Mouse (Mus musculus) hindbrain, embryonic 14.5 days (tissue): ENCODE measurements around the gene Shh. TPM values are rescaled to one million over a fixed set of nuclear protein-coding genes. Genes with fewer than 3 reads are reported as not detected.

ENCODE experiments used
- ATAC-seq: fragments of 200-750 bp; cut with Nextera tagmentation; 2 replicates; pipeline ENCODE4 v1.8.0; 2017; ENCODE audit warnings: moderate number of reproducible peaks, mild to moderate bottlenecking, moderate TSS enrichment, moderate library complexity; ENCODE audit not compliant: low FRiP score
- DNase-seq: peaks from one replicate; pipeline ENCODE4 v3.0.0-alpha.2; 2015; ENCODE audit warnings: low spot score
- H3K27ac ChIP-seq: fragments of 300-500 bp; sonication (generic); 2 replicates; pipeline ENCODE4 v1.5.1; 2014; ENCODE audit warnings: mild to moderate bottlenecking, moderate library complexity
- H3K27me3 ChIP-seq: fragments of 300-500 bp; sonication (generic); 2 replicates; pipeline ENCODE4 v1.6.1; 2014; ENCODE audit warnings: mild to moderate bottlenecking, low read length, mixed read lengths; ENCODE audit not compliant: control insufficient read depth, insufficient read depth
- H3K36me3 ChIP-seq: fragments of 300-500 bp; sonication (generic); replicated peaks from 2 replicates; pipeline ENCODE4 v1.6.1; 2014; ENCODE audit not compliant: control insufficient read depth, insufficient read depth
- H3K4me1 ChIP-seq: fragments of 300-500 bp; sonication (generic); replicated peaks from 2 replicates; pipeline ENCODE4 v1.6.1; 2014; ENCODE audit warnings: antibody characterized with exemption, low read length, mixed read lengths; ENCODE audit not compliant: control insufficient read depth, insufficient read depth
- H3K4me2 ChIP-seq: fragments of 300-500 bp; sonication (generic); replicated peaks from 2 replicates; pipeline ENCODE4 v1.6.1; 2014; ENCODE audit warnings: mild to moderate bottlenecking, moderate library complexity
- H3K4me3 ChIP-seq: fragments of 300-500 bp; sonication (generic); replicated peaks from 2 replicates; pipeline ENCODE4 v1.5.1; 2014; ENCODE audit warnings: mild to moderate bottlenecking, low read length
- H3K9ac ChIP-seq: fragments of 300-500 bp; sonication (generic); 2 replicates; pipeline ENCODE4 v1.6.1; 2014
- H3K9me3 ChIP-seq: fragments of 300-500 bp; sonication (generic); 2 replicates; pipeline ENCODE4 v1.6.1; 2016; ENCODE audit warnings: low read length; ENCODE audit not compliant: control insufficient read depth
- WGBS: fragments of 180-500 bp; shearing (Covaris S2); extraction: QIAGEN DNeasy Blood & Tissue Kit; methylation state at CpG from one replicate; pipeline ENCODE4 v1.1.7; 2014; 5-methylcytosine and 5-hydroxymethylcytosine counted together
- polyA plus RNA-seq: library from polyadenylated mRNA; unstranded; fragments of >200 nt; fragmentation: Nextera tagmentation; extraction: Ambion mirVana; gene quantifications from 2 replicates; pipeline ENCODE4 v1.2.1, GENCODE M21; 2014

The Shh gene
- polyA plus RNA-seq, result 1.3 and 1.4 TPM in 2 replicates

GRCm38 (mm10) chr5:28466760-28467306 is at the start of gene Shh:
Gene Shh, minus strand, starts transcription at chr5:28467256.
- under 1% methylated on average over 31 of the region's 31 CpGs for WGBS
- ATAC-seq (peak; percentile 65; the same call in 1 of the 2 replicates), DNase-seq (peak; percentile 68)
- peak within 1 kb of the TSS; percentile 95 for H3K4me2 ChIP-seq
- H3K4me1 ChIP-seq, result 0 out of 2 replicates have a peak, but pooled peaks cover 6% of the 10 kb centered on the region
- H3K9me3 ChIP-seq, result no peaks in the 10 kb centered on the region
- H3K27ac ChIP-seq, result peak within 1 kb of the TSS; percentile 68
- H3K27me3 ChIP-seq, result peaks cover 80% of the 10 kb centered on the region
- H3K36me3 ChIP-seq, result no peaks in the 10 kb centered on the region
- H3K9ac ChIP-seq, result peak within 1 kb of the TSS; percentile 52
- H3K4me3 ChIP-seq, result peak within 1 kb of the TSS; percentile 60

GRCm38 (mm10) chr5:28500792-28501439 is 33.9 kb upstream of the Shh start:
- ATAC-seq, result no peak
- no peak for DNase-seq
- no peak overlapping the region for H3K4me3 ChIP-seq
- H3K4me2 ChIP-seq, result no peak overlapping the region
- H3K36me3 ChIP-seq, result no peaks in the 10 kb centered on the region
- 57% methylated on average over 4 of the region's 4 CpGs for WGBS
- no peaks in the 10 kb centered on the region for H3K27me3 ChIP-seq
- no peak overlapping the region for H3K27ac ChIP-seq
- H3K9ac ChIP-seq, result no peak overlapping the region
- H3K4me1 ChIP-seq, result no peaks in the 10 kb centered on the region; the same call in 1 of the 2 replicates
- no peaks in the 10 kb centered on the region for H3K9me3 ChIP-seq

- H3K4me2 ChIP-seq, result no peak overlapping the region
- 98% methylated on average over 4 of the region's 4 CpGs for WGBS
Measured at GRCm38 (mm10) chr5:28498846-28499245, 31.8 kb upstream of the Shh start.

GRCm38 (mm10) chr5:28495712-28496650 is 28.9 kb upstream of the Shh start:
- Histone ChIP-seq H3K9me3 (no peaks in the 10 kb centered on the region), H3K36me3 (no peaks in the 10 kb centered on the region), H3K9ac (no peak overlapping the region), H3K27me3 (no peaks in the 10 kb centered on the region), H3K4me2 (no peak overlapping the region), H3K4me3 (no peak overlapping the region), H3K27ac (no peak overlapping the region), H3K4me1 (no peaks in the 10 kb centered on the region; the same call in 1 of the 2 replicates)
- no peak for ATAC-seq
- no peak for DNase-seq
- 96% methylated on average over 3 of the region's 3 CpGs for WGBS

More at GRCm38 (mm10) chr5:28498846-28499245, 31.8 kb upstream of the Shh start:
- Histone ChIP-seq H3K9ac (no peak overlapping the region), H3K4me1 (no peaks in the 10 kb centered on the region; the same call in 1 of the 2 replicates), H3K4me3 (no peak overlapping the region), H3K27ac (no peak overlapping the region), H3K9me3 (no peaks in the 10 kb centered on the region), H3K36me3 (no peaks in the 10 kb centered on the region), H3K27me3 (no peaks in the 10 kb centered on the region)
- ATAC-seq, result no peak
- no peak for DNase-seq

GRCm38 (mm10) chr5:28493550-28493949 is 26.5 kb upstream of the Shh start:
- no peak overlapping the region for H3K27ac ChIP-seq

GRCm38 (mm10) chr5:28482991-28483390 is 15.9 kb upstream of the Shh start:
- H3K4me2 ChIP-seq, result no peak overlapping the region
- H3K27ac ChIP-seq, result no peak overlapping the region
- no peaks in the 10 kb centered on the region for H3K4me1 ChIP-seq
- DNase-seq (no peak), ATAC-seq (no peak)
- H3K36me3 ChIP-seq, result no peaks in the 10 kb centered on the region
- no peak overlapping the region for H3K9ac ChIP-seq
- 87% methylated on average over 3 of the region's 3 CpGs for whole genome bisulfite sequencing
- H3K9me3 ChIP-seq, result no peaks in the 10 kb centered on the region
- no peaks in the 10 kb centered on the region for H3K27me3 ChIP-seq
- H3K4me3 ChIP-seq, result no peak overlapping the region

More at GRCm38 (mm10) chr5:28493550-28493949, 26.5 kb upstream of the Shh start:
- H3K9ac ChIP-seq, result no peak overlapping the region
- WGBS, result 72% methylated on average over 3 of the region's 3 CpGs
- ATAC-seq (no peak), DNase-seq (no peak)
- H3K4me2 ChIP-seq, result no peak overlapping the region
- H3K36me3 ChIP-seq, result no peaks in the 10 kb centered on the region
- no peak overlapping the region for H3K4me3 ChIP-seq
- no peaks in the 10 kb centered on the region for H3K4me1 ChIP-seq
- H3K9me3 ChIP-seq, result no peaks in the 10 kb centered on the region
- no peaks in the 10 kb centered on the region for H3K27me3 ChIP-seq

GRCm38 (mm10) chr5:28481730-28482129 is 14.7 kb upstream of the Shh start:
- H3K27me3 ChIP-seq, result no peaks in the 10 kb centered on the region
- no peak for ATAC-seq
- 71% methylated on average over 2 of the region's 2 CpGs for WGBS
- H3K9me3 ChIP-seq, result no peaks in the 10 kb centered on the region
- H3K4me2 ChIP-seq, result no peak overlapping the region
- no peak overlapping the region for H3K27ac ChIP-seq
- no peak for DNase-seq
- H3K9ac ChIP-seq, result no peak overlapping the region
- no peak overlapping the region for H3K4me3 ChIP-seq
- H3K36me3 ChIP-seq, result no peaks in the 10 kb centered on the region
- H3K4me1 ChIP-seq, result no peaks in the 10 kb centered on the region

GRCm38 (mm10) chr5:28476389-28477379 is 9.6 kb upstream of the Shh start:
- Histone ChIP-seq H3K4me2 (no peak overlapping the region), H3K27me3 (no peaks in the 10 kb centered on the region), H3K36me3 (no peaks in the 10 kb centered on the region), H3K27ac (no peak overlapping the region), H3K4me1 (no peaks in the 10 kb centered on the region), H3K9ac (no peak overlapping the region), H3K4me3 (no peak overlapping the region), H3K9me3 (no peaks in the 10 kb centered on the region)
- no peak for DNase-seq
- 55% methylated on average over 10 of the region's 10 CpGs for WGBS
- peak; percentile 65; the same call in 1 of the 2 replicates for ATAC-seq
